Comparison of ENCODE assay signal across 10 mouse cellular contexts in genomic region chr9:70834217-70834616, GRCm38 (mm10).
DNase-seq lines count a peak whose midpoint lies in the region; ATAC-seq and TF ChIP-seq lines count a peak whose summit lies in the region.
"Had no signal": no experiment of that assay in that cellular context is flagged by ENCODE, and none has a peak within 500 bp of the region (broad histone marks: within the 10 kb centered on the region; RNA-seq: fewer than 3 reads in every experiment).

No protein-coding gene starts in this region.

- 86% methylated on average over 3 of the region's 3 CpGs for WGBS in heart, adult 2 months
- WGBS in liver, adult 2 months: 56% methylated on average over 3 of the region's 3 CpGs

- intact Hi-C loops in heart, adult 2 months (cut with DNase I): no loop called here
- intact Hi-C loops in heart, postnatal 14 days (cut with DNase I): no loop called here

- H3K4me3 ChIP-seq in heart, adult 2 months: no peak overlapping the region
- no peak overlapping the region for H3K4me3 ChIP-seq in liver, adult 2 months (ENCODE audit: insufficient read depth, low read depth, low read length)
- H3K4me3 ChIP-seq: forebrain, embryonic 13.5 days; hindbrain, embryonic 15.5 days had no signal

- H3K27me3 ChIP-seq in heart, adult 2 months (ENCODE audit: control insufficient read depth, insufficient read depth, low read length): no peaks in the 10 kb centered on the region
- H3K27me3 ChIP-seq in liver, adult 2 months (ENCODE audit: control insufficient read depth, insufficient read depth, low read length): no peaks in the 10 kb centered on the region
- H3K27me3 ChIP-seq: forebrain, embryonic 13.5 days; hindbrain, embryonic 15.5 days had no signal

- H3K9ac ChIP-seq in heart, adult 2 months (ENCODE audit: low read depth, low read length): no peak overlapping the region
- H3K9ac ChIP-seq in liver, adult 2 months (ENCODE audit: low read depth, low read length): no peak overlapping the region
- H3K9ac ChIP-seq: forebrain, embryonic 13.5 days; hindbrain, embryonic 15.5 days had no signal

- no peak for TF ChIP-seq EP300 in heart, adult 2 months (IDR thresholded peaks at IDR 0.05; ENCODE audit: insufficient read depth, low read depth, low read length)

- no peak for TF ChIP-seq CTCF in heart, adult 2 months (IDR thresholded peaks at IDR 0.05)
- no peak for TF ChIP-seq CTCF in liver, adult 2 months (IDR thresholded peaks at IDR 0.05; ENCODE audit: low read depth, low read length)

- H3K79me2 ChIP-seq in heart, adult 2 months (replicated peaks; ENCODE audit: control insufficient read depth, insufficient read depth, low read length): no peaks in the 10 kb centered on the region
- peaks cover 6% of the 10 kb centered on the region; the same call in 1 of the 2 replicates for H3K79me2 ChIP-seq in liver, adult 2 months (ENCODE audit: control insufficient read depth, insufficient read depth, low read length)

- H3K36me3 ChIP-seq in heart, adult 2 months (ENCODE audit: control insufficient read depth, insufficient read depth, low read length): no peaks in the 10 kb centered on the region; the same call in 1 of the 2 replicates
- H3K36me3 ChIP-seq in liver, adult 2 months (ENCODE audit: control insufficient read depth, insufficient read depth, low read length): no peaks in the 10 kb centered on the region
- H3K36me3 ChIP-seq: hindbrain, embryonic 15.5 days had no signal

- peak; percentile 14 for ATAC-seq in erythroblast, adult 5-6 weeks (replicated peaks; ENCODE audit: low FRiP score, poor library complexity, severe bottlenecking)
- ATAC-seq in megakaryocyte-erythroid progenitor cell, adult 5-6 weeks (replicated peaks; ENCODE audit: low FRiP score, low TSS enrichment, poor library complexity, severe bottlenecking): peak; percentile 29; the same call in 1 of the 2 replicates
- ATAC-seq: forebrain, embryonic 13.5 days had no signal

- H3K4me1 ChIP-seq in heart, adult 2 months (ENCODE audit: control insufficient read depth, insufficient read depth, low read length): peaks cover 16% of the 10 kb centered on the region
- peaks cover 19% of the 10 kb centered on the region for H3K4me1 ChIP-seq in liver, adult 2 months (ENCODE audit: control insufficient read depth, insufficient read depth, low read length)
- H3K4me1 ChIP-seq: forebrain, embryonic 13.5 days; hindbrain, embryonic 15.5 days had no signal

- H3K27ac ChIP-seq in heart, adult 2 months: peak overlapping the region; percentile 64
- H3K27ac ChIP-seq in liver, adult 2 months (replicated peaks; ENCODE audit: insufficient read depth, low read depth, low read length): peak overlapping the region; percentile 35
- H3K27ac ChIP-seq: forebrain, embryonic 13.5 days; hindbrain, embryonic 15.5 days had no signal

- no peak for TF ChIP-seq POLR2A in heart, adult 2 months (IDR thresholded peaks at IDR 0.05; ENCODE audit: insufficient read depth, low read depth, low read length)
- no peak for TF ChIP-seq POLR2A in liver, adult 2 months (IDR thresholded peaks at IDR 0.05; ENCODE audit: extremely low read depth, insufficient read depth, low read length)

- no peak for DNase-seq in heart, adult 2 months
- no peak for DNase-seq in heart, postnatal 14 days
- DNase-seq in liver, adult 2 months (ENCODE audit: extremely low read depth, low read depth, low spot score): no peak
- no peak for DNase-seq in liver
- DNase-seq in thymus, adult 18-20 months: no peak
- no peak for DNase-seq in cerebellum, adult 8-10 months
